Mouse (Mus musculus) brain, adult 2 months (tissue): Measurements from ENCODE around the gene Tnrc6a.
"Not testable (repeated sequence)": the region's sequence is repeated elsewhere in the genome, so short reads cannot be mapped to it uniquely, and the experiment has no call there.

Experiments used
- DNase-seq: peaks from one replicate; pipeline ENCODE4 v3.0.0; 2011; ENCODE audit warnings: low read depth, low spot score

Tnrc6a gene

DNA sequence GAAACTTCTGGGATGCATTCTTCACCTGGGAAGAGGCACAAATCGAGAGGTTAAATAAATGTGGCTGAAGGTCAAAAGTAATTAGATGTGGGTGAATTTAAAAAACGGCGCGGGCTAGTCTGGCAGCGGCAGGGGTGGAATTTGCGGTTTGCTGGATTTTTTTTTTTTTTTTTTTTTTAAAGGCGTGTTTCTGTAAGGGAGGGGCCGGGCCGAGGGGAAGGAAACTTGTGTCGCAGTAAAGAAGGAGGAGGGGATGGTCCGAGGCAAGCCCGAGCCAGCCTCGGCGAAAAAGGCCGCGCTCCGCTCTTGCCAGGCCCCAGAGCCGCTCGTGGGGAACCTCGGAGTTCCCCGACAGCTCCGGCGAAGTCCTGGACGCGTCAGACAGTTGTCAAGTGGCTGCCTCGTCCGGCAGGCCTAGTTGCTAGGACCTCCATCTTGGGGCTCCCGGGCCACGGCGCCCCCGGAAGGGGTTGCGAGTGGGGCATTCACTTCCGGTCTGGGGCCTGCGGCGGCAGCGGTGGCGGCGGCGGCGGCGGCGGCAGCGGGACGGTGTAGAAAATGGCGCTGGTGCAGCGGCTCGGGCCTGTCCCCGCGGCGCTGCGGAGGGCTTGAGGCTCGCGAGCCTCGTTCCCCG lies at the start of gene Tnrc6a:
Tnrc6a (plus strand) TSS at position 221 of the 634 bp plus-strand sequence.
- peak; percentile 95 for DNase-seq

DNA sequence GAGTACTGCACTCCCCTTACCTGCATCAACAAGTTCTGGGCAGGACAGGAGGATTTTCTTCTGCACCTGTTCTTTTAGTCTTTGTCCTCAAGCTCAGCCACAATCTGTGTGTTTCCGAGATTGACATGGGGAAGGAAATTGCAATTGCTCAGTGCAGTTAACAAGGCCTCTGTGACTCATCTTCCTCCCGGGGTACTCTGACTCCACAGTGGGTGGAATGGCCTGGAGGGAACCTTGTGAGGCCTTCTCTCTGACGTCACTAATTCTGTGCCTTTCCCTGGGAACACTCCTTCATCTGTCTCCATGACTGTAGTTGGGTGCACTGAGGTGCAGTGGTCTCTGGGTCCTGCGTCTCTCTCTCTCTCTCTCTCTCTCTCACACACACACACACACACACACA lies 41.4 kb upstream of the Tnrc6a start:
- peak; percentile 69 for DNase-seq

DNA sequence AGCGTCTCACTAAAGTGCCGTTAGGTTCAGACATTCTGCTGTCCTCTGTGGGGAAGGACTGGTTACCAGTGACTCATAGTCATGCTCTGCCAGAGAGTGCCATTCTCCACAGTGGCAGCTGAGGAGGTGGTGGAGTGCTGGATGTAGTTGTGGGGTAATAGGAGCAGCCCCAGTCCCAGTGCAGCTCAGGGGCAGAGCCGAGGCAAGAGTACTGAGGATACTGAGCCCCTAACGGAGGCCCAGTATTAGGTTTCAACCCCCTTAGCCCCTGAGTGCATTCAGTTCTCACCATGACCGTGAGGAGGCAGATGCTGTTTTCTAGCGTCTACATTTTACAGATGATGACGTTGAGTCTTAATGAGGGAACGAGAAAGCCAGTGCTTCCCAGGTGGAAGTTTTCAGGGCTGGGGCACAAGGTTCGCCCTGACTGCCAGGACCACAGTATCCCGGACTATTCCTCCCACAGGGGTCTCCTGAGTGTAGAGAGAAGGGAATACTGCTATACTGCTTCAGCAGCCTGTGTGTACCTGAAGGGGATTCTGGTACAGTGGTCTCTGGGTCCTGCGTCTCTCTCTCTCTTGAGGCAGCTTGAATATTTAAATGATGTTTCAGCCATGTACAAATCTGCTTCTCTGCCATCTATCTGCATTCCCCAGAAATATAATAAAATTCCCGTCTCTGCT lies 40.1 kb upstream of the Tnrc6a start:
- DNase-seq = peak; percentile 80

DNA sequence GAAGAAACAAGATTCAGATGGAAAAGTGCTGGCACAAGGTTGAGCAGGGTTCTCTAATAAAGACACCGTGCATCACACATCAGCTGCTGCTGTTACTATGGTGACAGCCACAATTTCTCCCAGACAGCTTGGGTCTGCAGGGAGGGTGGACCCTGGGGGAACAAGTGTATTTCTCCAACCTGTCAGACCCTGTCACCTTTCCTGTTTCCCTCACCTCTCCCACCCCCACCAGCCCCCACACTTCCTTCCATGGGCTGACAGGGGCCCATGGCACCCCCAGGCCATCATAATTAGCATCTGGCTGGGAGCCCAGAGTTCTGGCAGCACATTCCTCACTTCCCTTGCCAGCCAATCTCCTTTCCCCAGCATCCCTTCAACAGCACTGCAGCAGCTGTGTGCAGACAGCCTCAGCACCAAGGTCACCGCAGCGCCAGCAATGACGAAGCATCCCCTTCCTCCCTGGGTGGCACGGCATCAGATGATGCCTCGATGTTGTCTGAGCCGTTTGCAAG lies 39.4 kb upstream of the Tnrc6a start:
- DNase-seq = peak; percentile 93

DNA sequence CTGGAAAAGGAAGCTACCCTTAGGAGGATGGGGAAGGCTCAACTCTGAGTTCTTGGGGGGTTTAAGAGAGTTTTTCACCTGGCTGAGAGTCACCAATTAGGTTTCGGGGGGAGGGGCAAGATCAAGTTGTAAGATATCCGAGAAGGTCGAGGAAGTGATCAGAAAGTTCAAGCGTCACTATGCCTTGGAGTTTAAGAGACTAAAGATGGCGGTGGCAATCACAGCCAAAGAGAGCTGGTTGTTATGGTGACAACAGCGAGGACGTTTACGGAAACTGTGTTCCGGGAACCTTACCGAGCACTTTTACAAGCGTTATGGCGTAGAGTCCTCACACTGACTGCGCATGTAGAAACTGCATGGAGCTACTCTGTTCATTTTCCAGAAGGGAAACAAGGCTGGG lies 39.0 kb upstream of the Tnrc6a start:
- DNase-seq = peak; percentile 81

DNA sequence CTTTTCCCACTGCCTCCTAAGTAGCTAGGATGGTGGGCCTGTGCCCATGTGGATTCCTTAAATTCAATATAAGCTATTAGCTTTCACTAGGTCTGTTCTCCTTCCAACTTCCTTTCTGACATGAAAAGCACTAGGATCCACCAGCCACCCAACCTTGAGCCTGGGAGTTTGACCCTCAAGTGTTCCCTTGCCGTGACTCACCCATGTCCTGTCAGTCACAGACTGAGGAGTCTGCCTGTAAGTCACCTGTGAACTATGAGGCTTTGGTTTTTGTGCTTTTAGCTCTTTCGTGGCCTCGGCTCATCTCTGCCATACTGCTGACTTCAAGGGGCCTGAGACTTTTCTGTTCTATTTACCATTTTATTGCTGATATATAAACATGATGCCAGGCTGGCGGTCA lies 34.8 kb upstream of the Tnrc6a start:
- DNase-seq = no peak

DNA sequence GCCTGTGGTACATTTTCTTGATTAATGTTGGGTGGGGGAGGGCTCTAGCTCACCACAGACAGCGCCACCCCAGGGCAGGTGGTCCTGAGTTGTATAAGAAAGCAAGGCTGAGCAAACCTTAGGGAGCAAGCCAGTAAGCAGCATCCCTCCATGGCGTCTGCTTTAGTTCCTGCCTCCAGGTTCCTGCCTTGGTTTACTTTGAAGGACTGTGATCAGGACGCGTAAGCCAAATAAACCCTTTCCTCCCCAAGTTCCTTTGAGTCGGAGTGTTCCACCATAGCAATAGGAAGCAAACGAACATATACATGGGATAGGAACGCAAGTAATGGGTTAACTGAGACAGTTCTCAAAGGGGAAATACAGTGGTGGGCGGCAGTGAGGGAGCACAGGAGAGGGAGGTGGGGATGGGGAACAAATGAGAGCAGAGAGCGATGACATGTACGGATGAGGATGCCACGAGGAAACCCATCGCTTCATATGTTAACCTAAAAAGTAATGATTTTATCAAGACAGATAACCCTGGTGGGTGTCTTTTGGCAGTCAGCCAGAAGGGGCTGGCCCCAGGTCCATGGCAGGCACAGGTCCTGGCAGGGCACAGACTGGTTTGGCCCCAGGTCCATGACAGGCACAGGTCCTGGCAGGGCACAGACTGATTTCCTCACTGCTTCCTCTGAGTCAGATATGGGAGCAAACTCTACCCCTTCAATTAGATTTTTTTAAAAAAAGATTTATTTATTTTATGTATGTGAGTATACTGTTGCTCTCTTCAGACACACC lies 27.2 kb upstream of the Tnrc6a start:
- DNase-seq = no peak

DNA sequence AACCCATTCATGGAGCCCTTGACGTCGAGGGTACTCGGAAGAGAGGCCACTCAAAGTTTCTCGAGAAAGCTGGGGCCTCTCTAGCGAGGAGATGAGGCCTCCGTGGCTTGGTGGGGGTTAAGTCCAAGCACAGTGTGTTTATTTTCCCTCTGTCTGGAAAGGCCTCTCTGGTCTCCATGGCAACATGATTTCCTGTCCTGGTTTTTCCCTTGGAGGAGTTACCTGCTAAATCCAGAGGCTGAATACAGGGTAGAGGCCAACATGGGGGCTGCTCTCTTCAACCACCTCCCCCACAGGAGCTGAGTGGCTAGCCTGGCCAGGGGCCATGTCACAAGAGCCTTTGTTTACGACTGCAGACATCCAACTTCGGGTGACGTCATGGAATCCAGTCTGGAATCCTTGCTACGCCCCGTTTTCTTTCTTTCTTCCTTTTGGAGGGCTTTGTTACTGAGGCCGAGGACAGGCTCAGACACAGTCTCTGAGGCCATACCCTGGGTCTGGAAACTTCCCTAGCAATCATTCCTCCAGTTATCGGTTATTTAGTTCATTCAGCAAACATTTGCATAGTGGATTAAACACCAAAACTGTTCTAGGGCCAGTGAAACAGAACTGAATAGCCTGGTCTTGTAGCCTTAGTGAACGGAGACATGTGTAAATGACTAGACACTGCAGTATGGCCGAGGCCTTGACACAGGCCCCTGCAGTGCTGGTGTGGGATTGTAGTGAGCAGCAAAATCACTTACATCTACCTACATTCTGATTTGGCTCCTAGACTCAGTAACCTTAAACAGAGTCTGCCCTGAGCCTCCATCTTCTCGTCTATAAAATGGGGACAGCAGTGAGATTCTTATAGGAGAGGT lies 25.6 kb upstream of the Tnrc6a start:
- DNase-seq = peak; percentile 87

DNA sequence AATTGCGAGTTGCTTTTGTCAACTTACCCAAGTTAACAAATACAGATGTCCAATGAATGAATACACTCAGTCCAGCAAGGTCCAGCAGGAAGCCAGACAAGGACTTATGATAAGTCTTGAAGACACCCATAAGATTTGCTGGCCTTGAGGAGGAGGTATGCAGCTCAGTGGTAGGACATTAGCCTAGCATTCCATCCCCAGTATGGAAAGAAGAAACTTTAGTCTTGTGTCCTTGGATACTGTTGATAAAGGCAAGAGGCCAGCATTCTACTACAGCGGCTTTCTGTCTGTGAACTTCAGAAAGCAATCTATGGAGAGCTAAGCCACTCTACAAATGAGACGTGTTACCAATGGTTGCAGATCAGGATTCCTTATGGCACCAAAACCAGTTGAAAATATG lies 22.4 kb upstream of the Tnrc6a start:
- no peak for DNase-seq

DNA sequence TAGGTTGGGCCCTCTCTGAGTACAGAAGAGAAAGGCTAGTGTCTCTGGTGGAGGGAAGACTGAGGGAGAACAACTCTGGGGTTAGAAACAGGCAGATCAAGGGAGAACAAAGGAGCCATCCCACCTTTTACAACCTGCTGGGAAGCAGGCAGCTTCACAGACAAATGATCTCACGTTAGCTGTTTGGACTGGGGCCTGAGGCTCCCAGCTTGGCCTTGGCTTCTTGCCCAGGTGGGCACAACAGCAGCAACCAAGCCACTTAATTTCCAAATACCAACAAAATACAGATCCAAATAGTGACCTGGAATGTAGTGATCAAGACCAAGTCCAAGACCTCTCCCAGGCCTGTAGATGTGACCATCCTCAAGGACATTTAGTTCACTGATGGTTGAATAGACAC lies 18.3 kb upstream of the Tnrc6a start:
- not testable (repeated sequence) for DNase-seq

DNA sequence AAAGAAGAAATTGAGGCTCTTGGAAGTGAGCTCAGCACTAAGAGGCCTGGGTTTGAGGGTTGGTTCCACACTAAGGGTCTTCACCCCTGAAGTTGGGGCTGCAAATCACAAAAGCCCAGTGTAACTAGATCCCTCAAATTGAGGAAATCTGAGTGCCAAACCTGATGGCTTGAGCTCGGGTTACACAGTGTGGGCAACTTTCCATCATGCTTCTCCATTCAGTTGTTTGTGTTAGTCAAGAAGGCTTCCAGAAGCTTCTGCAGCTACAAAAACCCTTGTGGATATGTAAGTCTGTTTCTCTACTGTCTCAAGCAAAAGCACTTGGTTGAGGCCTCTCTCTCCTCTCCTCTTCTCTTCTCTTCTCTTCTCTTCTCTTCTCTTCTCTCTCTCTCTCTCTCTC lies 17.8 kb upstream of the Tnrc6a start:
- no peak for DNase-seq

DNA sequence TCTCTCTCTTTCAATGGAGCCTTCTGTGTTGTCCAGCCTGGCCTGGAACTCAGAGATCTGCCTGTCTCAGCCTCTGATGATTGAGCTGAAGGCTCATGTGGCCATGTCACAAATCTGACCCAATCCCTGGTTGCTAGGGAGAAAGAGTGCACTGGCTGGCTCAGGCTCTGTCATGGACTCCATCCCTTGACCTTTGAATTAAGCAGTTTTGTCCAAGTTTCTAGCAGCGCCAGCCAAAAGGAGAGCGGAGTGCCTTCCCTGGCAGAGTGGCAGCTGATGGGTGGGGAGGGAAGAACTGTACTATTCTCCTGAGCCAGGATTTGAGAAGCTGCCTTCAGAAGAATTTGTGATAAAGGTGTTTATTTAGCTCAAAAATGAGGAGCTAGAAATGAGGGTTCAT lies 17.4 kb upstream of the Tnrc6a start:
- no peak for DNase-seq

DNA sequence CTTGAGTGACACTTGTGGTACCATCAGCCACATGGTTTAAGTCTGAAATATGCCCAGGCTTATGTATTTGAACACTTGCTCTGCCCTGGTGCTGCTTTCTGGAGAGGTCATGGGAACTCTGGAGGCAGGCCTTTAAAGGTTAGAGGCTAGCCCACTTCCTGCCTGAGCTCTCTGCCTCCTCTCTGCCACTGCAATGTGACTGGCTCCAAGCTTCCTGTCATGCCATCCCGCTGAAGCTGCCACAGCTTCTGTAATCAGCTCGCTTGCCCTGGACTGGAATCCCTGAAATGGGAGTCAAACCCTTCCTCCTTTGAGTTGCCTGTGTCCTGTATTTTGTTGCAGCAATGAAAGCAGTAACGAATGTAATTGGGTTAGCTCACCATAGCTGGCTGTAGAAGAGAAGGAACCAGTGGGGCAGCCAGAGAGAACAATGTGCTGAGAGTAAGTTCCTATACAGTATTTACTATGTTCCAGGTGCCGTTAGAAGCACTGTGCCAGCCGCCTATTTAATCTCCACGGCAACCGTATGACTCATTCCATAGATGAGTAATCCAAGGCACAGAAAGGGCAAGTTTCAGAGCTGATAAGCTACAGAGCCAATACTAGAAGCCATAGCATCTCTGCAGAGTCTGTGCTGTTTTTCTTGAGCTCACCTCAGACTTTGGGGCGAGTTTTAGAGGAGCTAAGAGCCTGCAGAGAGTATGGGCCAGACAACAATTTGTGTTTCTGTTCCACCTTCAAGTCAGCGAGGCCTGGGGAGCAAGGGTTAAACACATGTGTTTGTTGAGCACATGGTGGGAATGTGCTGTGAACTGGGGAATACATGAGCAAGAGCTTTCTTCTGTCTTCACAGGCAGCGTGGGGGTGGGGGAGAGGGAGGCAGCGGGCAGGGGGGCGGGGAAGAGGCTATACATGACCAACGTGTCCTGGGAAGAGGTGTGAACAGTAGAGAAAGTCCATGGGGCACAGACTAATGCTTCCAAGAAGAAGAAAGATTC lies 15.3 kb upstream of the Tnrc6a start:
- peak; percentile 90 for DNase-seq

DNA sequence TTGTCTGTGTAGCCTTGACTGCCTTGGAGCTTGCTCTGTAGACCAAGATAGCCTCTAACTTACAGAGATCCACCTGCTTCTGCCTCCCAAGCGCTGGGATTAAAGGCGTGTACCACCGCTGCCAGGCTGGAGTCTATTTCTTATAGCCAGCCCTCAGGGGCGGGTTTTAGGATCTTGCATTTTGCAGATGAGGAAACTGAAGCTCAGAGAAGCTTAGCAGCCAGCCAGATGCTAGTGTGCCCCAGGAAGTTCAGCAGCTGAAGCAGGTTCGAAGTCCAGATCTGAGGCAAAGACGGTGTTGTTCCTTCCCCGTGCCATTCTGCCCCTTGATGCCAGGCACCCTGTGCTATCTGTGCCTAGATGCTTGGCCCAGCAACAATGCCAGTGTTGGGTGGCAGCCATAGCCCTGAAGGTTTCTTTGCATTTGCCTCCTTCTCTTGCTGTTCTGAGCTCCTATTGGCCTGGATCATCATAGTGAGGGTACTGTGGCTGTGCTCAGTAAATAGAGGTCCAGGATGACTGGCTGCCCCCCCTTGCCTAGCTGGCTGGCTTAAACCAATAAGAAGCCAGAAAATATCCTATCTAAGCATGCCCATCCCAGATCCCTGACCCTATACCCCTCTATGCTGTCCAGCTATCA lies 14.2 kb upstream of the Tnrc6a start:
- no peak for DNase-seq

DNA sequence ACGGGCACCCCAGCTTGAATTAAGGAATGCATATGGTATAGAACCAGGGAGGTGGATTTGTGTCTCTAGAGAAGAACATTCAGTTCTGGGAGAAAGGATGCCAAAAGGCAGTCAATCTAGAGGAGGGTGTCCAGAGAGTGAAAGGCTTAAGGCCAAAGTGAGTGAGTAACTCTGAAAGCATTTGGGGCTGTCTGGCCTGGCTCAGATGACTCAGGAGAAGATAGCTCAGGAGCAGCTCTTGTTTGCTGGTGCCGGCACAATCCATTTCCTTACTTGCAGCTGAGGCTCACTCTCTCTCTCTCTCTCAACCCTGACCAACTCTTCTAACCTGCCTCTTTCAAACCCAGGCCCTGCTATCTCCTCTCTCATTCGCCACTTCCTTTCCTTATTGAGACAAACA lies 13.6 kb upstream of the Tnrc6a start:
- peak; percentile 31 for DNase-seq

DNA sequence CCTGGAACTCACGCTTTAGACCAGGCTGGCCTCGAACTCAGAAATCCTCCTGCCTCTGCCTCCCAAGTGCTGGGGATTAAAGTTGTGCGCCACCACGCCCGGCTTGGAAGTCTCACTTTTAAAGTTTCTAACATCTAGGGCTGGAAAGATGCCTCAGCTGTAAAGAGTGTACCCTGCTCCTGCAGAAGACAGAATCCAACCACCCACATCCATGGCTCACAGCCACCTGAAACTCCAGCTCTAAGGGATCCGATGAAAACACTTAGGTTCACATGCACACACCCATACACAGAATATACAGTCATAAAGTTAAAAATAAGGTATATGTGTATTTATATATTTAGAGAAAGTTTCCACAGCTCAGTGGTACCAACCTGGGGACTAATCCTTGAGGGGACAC lies 10.1 kb upstream of the Tnrc6a start:
- peak; percentile 78 for DNase-seq

DNA sequence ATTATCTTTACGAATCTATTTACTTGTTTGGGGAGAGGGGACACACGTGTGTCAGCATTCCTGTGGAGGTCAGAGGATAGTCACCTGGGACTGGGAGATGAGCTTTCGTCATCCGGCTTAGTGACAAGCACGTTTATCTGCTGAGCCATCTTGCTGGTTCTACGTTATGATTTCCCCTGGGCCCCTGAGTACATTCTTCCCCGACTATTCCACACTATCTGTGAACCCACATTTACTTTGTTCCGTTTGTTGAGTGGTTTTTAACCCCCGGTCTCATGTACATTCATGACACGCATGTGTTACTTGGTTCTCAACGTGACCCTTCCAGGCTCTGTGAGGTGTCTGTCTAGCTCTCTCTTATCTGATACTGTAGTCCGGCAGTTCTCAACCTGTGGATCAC lies 6.9 kb upstream of the Tnrc6a start:
- DNase-seq = no peak

DNA sequence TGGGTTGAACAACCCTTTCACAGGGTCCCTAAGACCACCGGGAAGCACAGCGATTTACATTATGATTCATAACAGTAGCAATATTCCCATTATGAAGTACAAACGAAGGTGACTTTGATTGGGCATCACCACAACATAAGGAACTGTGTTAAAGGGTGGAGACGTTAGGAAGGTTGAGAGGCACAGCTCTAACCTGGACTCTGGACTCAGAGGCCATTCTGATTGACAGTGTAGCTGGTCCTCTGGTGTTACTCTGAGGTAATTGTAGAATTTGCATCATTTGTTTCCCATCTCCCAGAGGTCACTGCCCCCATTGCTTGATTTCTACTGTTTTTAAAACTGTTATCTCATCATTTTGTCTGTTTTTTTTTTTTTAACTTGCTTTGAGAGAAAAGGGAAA lies 6.5 kb upstream of the Tnrc6a start:
- DNase-seq = no peak

DNA sequence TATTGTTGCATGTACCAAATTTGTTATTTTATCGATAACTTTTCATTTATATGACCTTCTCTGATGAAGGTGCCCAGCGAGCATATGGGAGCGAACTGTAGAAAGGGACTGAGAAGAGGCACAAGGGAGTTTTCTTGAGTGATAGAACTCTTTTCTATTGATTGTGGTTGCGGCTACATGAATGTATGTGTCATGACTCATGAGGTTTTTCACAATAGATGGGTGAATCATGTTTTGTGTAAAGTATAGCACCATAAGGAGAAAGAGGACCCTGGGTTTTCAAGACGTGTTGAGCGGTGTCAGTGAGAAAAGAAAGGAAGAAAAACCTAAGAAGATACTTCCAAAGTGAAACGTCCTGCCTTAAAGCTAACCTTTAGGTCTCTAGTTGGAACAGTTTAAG lies 3.2 kb upstream of the Tnrc6a start:
- DNase-seq = no peak

DNA sequence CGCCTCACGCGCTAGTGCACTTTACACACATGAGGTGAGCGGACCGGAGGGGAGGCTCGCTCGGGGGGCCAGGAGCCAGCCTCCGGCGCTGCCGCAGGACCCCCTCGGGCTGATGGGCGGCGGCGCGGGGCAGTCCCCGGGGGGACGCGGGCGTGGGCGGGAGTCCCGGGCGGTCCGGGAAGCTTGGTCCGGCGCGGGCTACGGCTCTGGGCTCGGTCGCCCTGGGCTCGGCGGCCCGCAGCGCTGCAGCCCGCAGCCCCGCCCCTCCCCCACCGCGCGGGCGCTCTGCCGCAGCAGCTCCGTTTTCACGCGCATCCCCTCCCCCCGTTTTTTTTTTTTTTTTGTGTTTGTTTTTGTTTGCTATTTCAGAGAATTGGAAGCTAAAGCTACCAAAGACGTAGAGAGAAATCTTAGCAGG lies 623 bp downstream of the Tnrc6a start:
- no peak for DNase-seq
